Mouse (Mus musculus) hindbrain, embryonic 14.5 days (tissue): ENCODE data around the gene Zcchc17. TPM values are rescaled to one million over a fixed set of nuclear protein-coding genes. Genes with fewer than 3 reads are reported as not detected.
A peak's percentile ranks its signal among the peaks of the same experiment; 100 is the strongest.

Source experiments
- ATAC-seq: fragments of 200-750 bp; cut with Nextera tagmentation; 2 replicates; pipeline ENCODE4 v1.8.0; 2017; ENCODE audit warnings: moderate number of reproducible peaks, mild to moderate bottlenecking, moderate TSS enrichment, moderate library complexity; ENCODE audit not compliant: low FRiP score
- DNase-seq: peaks from one replicate; pipeline ENCODE4 v3.0.0-alpha.2; 2015; ENCODE audit warnings: low spot score
- H3K27ac ChIP-seq: fragments of 300-500 bp; sonication (generic); 2 replicates; pipeline ENCODE4 v1.5.1; 2014; ENCODE audit warnings: mild to moderate bottlenecking, moderate library complexity
- H3K27me3 ChIP-seq: fragments of 300-500 bp; sonication (generic); 2 replicates; pipeline ENCODE4 v1.6.1; 2014; ENCODE audit warnings: mild to moderate bottlenecking, low read length, mixed read lengths; ENCODE audit not compliant: control insufficient read depth, insufficient read depth
- H3K36me3 ChIP-seq: fragments of 300-500 bp; sonication (generic); replicated peaks from 2 replicates; pipeline ENCODE4 v1.6.1; 2014; ENCODE audit not compliant: control insufficient read depth, insufficient read depth
- H3K4me1 ChIP-seq: fragments of 300-500 bp; sonication (generic); replicated peaks from 2 replicates; pipeline ENCODE4 v1.6.1; 2014; ENCODE audit warnings: antibody characterized with exemption, low read length, mixed read lengths; ENCODE audit not compliant: control insufficient read depth, insufficient read depth
- H3K4me2 ChIP-seq: fragments of 300-500 bp; sonication (generic); replicated peaks from 2 replicates; pipeline ENCODE4 v1.6.1; 2014; ENCODE audit warnings: mild to moderate bottlenecking, moderate library complexity
- H3K4me3 ChIP-seq: fragments of 300-500 bp; sonication (generic); replicated peaks from 2 replicates; pipeline ENCODE4 v1.5.1; 2014; ENCODE audit warnings: mild to moderate bottlenecking, low read length
- H3K9ac ChIP-seq: fragments of 300-500 bp; sonication (generic); 2 replicates; pipeline ENCODE4 v1.6.1; 2014
- H3K9me3 ChIP-seq: fragments of 300-500 bp; sonication (generic); 2 replicates; pipeline ENCODE4 v1.6.1; 2016; ENCODE audit warnings: low read length; ENCODE audit not compliant: control insufficient read depth
- WGBS: fragments of 180-500 bp; shearing (Covaris S2); extraction: QIAGEN DNeasy Blood & Tissue Kit; methylation state at CpG from one replicate; pipeline ENCODE4 v1.1.7; 2014; 5-methylcytosine and 5-hydroxymethylcytosine counted together
- polyA plus RNA-seq: library from polyadenylated mRNA; unstranded; fragments of >200 nt; fragmentation: Nextera tagmentation; extraction: Ambion mirVana; gene quantifications from 2 replicates; pipeline ENCODE4 v1.2.1, GENCODE M21; 2014

The Zcchc17 gene
- polyA plus RNA-seq, 1 experiment from 2014 or later, result 88.1 TPM

GRCm38 (mm10) chr4:130296243-130296965 lies 63.3 kb downstream of the Zcchc17 start:
- no peak for DNase-seq
- H3K36me3 ChIP-seq, result no peaks in the 10 kb centered on the region
- no peak for ATAC-seq
- no peaks in the 10 kb centered on the region for H3K4me1 ChIP-seq
- H3K4me3 ChIP-seq, result no peak overlapping the region
- 85% methylated on average over 13 of the region's 13 CpGs for WGBS
- H3K9ac ChIP-seq, result no peak overlapping the region
- no peaks in the 10 kb centered on the region for H3K27me3 ChIP-seq
- H3K4me2 ChIP-seq, result no peak overlapping the region
- no peak overlapping the region for H3K27ac ChIP-seq
- H3K9me3 ChIP-seq, result no peaks in the 10 kb centered on the region

- Histone ChIP-seq H3K4me2 (no peak overlapping the region), H3K36me3 (no peaks in the 10 kb centered on the region), H3K4me1 (no peaks in the 10 kb centered on the region), H3K9me3 (no peaks in the 10 kb centered on the region), H3K27ac (no peak overlapping the region), H3K4me3 (no peak overlapping the region), H3K27me3 (no peaks in the 10 kb centered on the region), H3K9ac (no peak overlapping the region)
- 56% methylated on average over 23 of the region's 23 CpGs for WGBS
- ATAC-seq (no peak), DNase-seq (no peak)
These were observed 64.5 kb downstream of the Zcchc17 start for GRCm38 (mm10) chr4:130295047-130295745.

- ATAC-seq, result no peak
- H3K36me3 ChIP-seq, result no peaks in the 10 kb centered on the region
These were observed 65.2 kb downstream of the Zcchc17 start for GRCm38 (mm10) chr4:130294513-130294912.

GRCm38 (mm10) chr4:130292271-130292670 lies 67.5 kb downstream of the Zcchc17 start:
- Histone ChIP-seq H3K9ac (no peak overlapping the region), H3K4me2 (no peak overlapping the region), H3K4me1 (no peaks in the 10 kb centered on the region), H3K27me3 (no peaks in the 10 kb centered on the region), H3K36me3 (no peaks in the 10 kb centered on the region), H3K4me3 (no peak overlapping the region), H3K27ac (no peak overlapping the region), H3K9me3 (no peaks in the 10 kb centered on the region)
- whole genome bisulfite sequencing, result 4% methylated on average over 4 of the region's 4 CpGs
- DNase-seq, result peak; percentile 91
- 0 out of 2 replicates have a peak, but pooled peaks have one; percentile 31 for ATAC-seq

More at GRCm38 (mm10) chr4:130294513-130294912, 65.2 kb downstream of the Zcchc17 start:
- no peaks in the 10 kb centered on the region for H3K9me3 ChIP-seq
- H3K27ac ChIP-seq, result no peak overlapping the region
- no peak overlapping the region for H3K4me2 ChIP-seq
- no peak for DNase-seq
- no peaks in the 10 kb centered on the region for H3K27me3 ChIP-seq
- WGBS, result 91% methylated on average over 8 of the region's 8 CpGs
- H3K4me3 ChIP-seq, result no peak overlapping the region
- H3K4me1 ChIP-seq, result no peaks in the 10 kb centered on the region
- H3K9ac ChIP-seq, result no peak overlapping the region

GRCm38 (mm10) chr4:130289824-130290223 lies 69.9 kb downstream of the Zcchc17 start:
- no peaks in the 10 kb centered on the region for H3K27me3 ChIP-seq
- H3K36me3 ChIP-seq, result no peaks in the 10 kb centered on the region
- H3K4me2 ChIP-seq, result no peak overlapping the region
- H3K9me3 ChIP-seq, result no peaks in the 10 kb centered on the region
- DNase-seq (no peak), ATAC-seq (no peak)
- 71% methylated on average over 3 of the region's 3 CpGs for WGBS
- H3K4me3 ChIP-seq, result no peak overlapping the region
- no peaks in the 10 kb centered on the region for H3K4me1 ChIP-seq
- H3K27ac ChIP-seq, result no peak overlapping the region
- H3K9ac ChIP-seq, result no peak overlapping the region

- WGBS, result 72% methylated on average over 3 of the region's 3 CpGs
- Histone ChIP-seq H3K27me3 (no peaks in the 10 kb centered on the region), H3K27ac (no peak overlapping the region), H3K4me1 (no peaks in the 10 kb centered on the region), H3K4me2 (no peak overlapping the region), H3K9ac (no peak overlapping the region), H3K36me3 (no peaks in the 10 kb centered on the region), H3K4me3 (no peak overlapping the region), H3K9me3 (no peaks in the 10 kb centered on the region)
- ATAC-seq (no peak), DNase-seq (no peak)
These were observed 73.2 kb downstream of the Zcchc17 start for GRCm38 (mm10) chr4:130286531-130286930.

- Histone ChIP-seq H3K27me3 (no peaks in the 10 kb centered on the region), H3K4me1 (no peaks in the 10 kb centered on the region), H3K4me3 (no peak overlapping the region), H3K9me3 (no peaks in the 10 kb centered on the region), H3K4me2 (no peak overlapping the region), H3K36me3 (no peaks in the 10 kb centered on the region), H3K9ac (no peak overlapping the region), H3K27ac (no peak overlapping the region)
- no peak for ATAC-seq
- WGBS, result 86% methylated on average over 9 of the region's 9 CpGs
- DNase-seq, result no peak
These were observed 75.9 kb downstream of the Zcchc17 start for GRCm38 (mm10) chr4:130283826-130284225.

- H3K27ac ChIP-seq, result no peak overlapping the region
- no peaks in the 10 kb centered on the region for H3K36me3 ChIP-seq
- H3K4me2 ChIP-seq, result no peak overlapping the region
- H3K27me3 ChIP-seq, result 0 out of 2 replicates have a peak, but pooled peaks cover 2% of the 10 kb centered on the region
- H3K4me1 ChIP-seq, result no peaks in the 10 kb centered on the region
- no peak overlapping the region for H3K4me3 ChIP-seq
- DNase-seq (no peak), ATAC-seq (no peak)
- 80% methylated on average over 5 of the region's 5 CpGs for WGBS
- no peaks in the 10 kb centered on the region for H3K9me3 ChIP-seq
- H3K9ac ChIP-seq, result no peak overlapping the region
These were observed 76.9 kb downstream of the Zcchc17 start for GRCm38 (mm10) chr4:130282856-130283255.

- DNase-seq (no peak), ATAC-seq (no peak)
- Histone ChIP-seq H3K27me3 (0 out of 2 replicates have a peak, but pooled peaks cover 2% of the 10 kb centered on the region), H3K9ac (no peak within 1 kb of the TSS), H3K4me1 (peaks cover 9% of the 10 kb centered on the region; the same call in 1 of the 2 replicates), H3K9me3 (no peaks in the 10 kb centered on the region), H3K36me3 (no peaks in the 10 kb centered on the region), H3K27ac (no peak within 1 kb of the TSS), H3K4me2 (no peak within 1 kb of the TSS), H3K4me3 (no peak within 1 kb of the TSS)
- WGBS, result 72% methylated on average over 2 of the region's 2 CpGs
These were observed 80.6 kb downstream of the Zcchc17 start, which contains the start of gene Serinc2 for GRCm38 (mm10) chr4:130279105-130279504. Serinc2 (minus strand) TSS chr4:130279205.
